Mouse (Mus musculus) B cell, adult 62 days (primary cell): ENCODE results near the gene Arfip1. TPM values are rescaled to one million over a fixed set of nuclear protein-coding genes. Genes with fewer than 3 reads are reported as not detected.

Experiments used
- total RNA-seq: library from RNA; stranded (reverse); gene quantifications from 4 replicates; pipeline ENCODE4 v1.2.4, GENCODE M21; 2023

Gene Arfip1
- 30.6 to 33.9 TPM (median 31.1 TPM) in 4 replicates for total RNA-seq

DNA sequence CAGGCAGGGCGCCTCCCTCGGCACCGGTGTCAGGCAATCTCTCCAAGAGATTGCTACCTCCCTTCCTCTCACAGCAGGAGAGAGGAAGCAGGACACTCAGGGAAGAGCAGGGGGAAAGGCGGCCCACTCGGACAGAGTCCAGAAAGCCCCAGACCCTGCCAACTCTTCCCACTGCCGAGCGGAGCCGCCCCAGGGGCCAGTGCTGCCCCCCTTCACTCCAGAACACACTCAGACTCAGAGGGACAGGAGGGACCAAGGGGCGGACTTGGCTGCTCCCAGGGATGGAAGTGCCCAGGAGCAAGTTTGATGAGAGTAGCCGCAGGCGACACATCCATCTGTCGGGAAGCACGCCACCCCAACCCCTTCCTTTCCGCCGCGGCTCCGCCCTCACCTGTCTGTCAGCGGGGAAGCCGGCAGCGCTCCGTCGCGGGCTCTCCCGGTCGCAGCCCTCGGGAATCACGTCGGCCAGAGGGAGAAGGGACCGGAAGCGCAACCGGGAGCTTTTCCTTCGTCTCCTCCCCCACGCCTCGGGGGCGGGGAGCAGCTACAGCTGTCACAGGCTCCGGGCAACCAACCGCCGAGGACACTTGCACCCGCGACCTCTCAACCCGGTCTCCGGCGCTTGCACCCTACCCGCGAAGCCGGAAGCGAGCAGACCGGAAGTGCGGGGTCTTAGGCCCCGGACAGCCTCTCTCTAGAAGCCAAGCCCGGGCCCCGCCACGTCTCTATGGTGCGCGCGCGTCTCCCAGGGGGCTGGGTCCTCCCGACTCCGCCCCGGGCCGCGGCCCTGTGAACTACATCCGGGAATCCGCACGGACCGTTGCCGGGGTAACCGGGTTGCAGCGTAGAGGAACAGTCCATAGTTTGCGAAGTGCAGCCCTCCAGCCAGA is at the start of gene Arfip1:
Gene Arfip1, minus strand, starts transcription at position 603 of the 890 bp plus-strand sequence.

DNA sequence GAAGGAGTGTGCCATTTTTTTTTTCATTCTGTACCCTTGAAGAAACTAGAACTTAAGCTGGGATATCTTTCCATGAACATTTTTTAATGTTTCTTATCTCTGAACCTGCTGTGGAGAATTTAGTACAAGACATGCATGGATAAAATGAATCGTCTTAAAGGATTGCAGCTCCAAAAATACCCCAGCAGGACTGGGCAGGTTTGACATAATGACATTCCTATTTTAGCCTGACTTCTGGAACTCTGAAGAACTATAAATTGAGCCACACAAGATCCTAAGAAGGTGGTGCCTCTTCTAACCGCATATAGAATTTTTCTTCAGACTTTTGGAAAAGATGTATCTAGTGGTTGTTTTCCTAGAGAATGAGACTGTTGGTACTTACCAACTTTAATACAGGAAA is 10.8 kb upstream of the Arfip1 start, which contains the start of gene Tigd4:
Gene Tigd4, plus strand, starts transcription at position 301 of the 400 bp plus-strand sequence.

DNA sequence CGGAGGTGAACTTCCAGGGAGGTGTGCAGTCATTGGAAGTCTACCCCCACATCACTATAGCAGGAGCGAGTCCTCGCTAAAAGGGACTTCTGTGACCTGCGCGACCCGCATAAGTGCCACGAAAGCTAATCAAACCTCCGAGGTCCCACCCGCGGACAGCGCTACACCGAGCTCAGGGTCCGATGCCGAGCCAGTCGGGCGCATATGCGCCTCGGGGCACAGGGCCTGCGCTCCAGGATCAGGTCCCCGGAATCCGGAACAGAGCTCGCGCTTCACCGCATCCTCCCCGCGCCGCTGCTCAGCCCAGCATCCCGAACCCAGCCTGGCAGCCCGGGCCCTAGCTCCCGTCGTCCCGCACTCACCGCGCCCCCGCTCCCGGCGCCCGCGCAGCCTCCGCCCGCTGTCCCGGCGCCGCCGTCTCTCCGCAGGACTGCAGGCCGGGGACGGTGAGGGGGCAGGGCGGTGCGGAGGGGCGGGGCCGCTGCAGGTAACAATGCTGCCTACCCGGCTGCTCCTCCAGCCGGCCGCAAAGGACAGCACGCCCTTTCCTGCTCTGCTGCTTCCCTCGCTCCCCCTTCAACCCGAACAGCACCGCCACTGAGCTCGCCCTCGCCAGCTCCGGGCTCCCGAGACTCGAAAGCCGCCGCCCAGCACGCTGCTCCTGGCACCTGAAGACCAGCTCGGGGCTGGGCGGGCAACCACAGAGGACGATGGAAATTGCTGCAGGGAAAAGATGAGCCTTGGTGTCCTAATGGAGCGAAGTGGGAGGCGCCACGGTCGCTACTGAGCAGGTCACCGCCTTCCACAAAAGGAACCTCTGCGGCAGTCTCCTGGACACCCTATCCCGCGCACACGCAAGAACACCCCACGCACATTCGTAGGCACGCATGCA is 102.2 kb downstream of the Arfip1 start, which contains the start of gene Fhdc1:
Gene Fhdc1, minus strand, starts transcription at position 424 of the 892 bp plus-strand sequence.

Other genes starting within 250 kb of the Arfip1 start
- 0.09 TPM in 1 of 4 replicates, not detected in the others for gene Fhdc1, start 102.2 kb downstream of the Arfip1 start, total RNA-seq
- gene Tigd4, start 10.9 kb upstream of the Arfip1 start, total RNA-seq: not detected in 4 replicates
- 35.9 to 48.8 TPM (median 41.4 TPM) in 4 replicates for gene Tmem154, start 83.6 kb upstream of the Arfip1 start, total RNA-seq
- gene Fbxw7, start 232.6 kb upstream of the Arfip1 start, total RNA-seq: 31.2 to 36.3 TPM (median 35.2 TPM) in 4 replicates